Mouse (Mus musculus) embryonic facial prominence, embryonic 10.5 days (tissue): ENCODE measurements around the gene Celf6. TPM values are rescaled to one million over a fixed set of nuclear protein-coding genes. Genes with fewer than 3 reads are reported as not detected.

ENCODE experiments used
- DNase-seq: peaks from one replicate; pipeline ENCODE4 v3.0.0-alpha.2; 2017; ENCODE audit warnings: low spot score
- H3K27ac ChIP-seq: fragments of 300-500 bp; sonication (generic); replicated peaks from 2 replicates; pipeline ENCODE4 v1.5.1; 2016; ENCODE audit warnings: mild to moderate bottlenecking
- H3K27me3 ChIP-seq: fragments of 300-500 bp; sonication (generic); replicated peaks from 2 replicates; pipeline ENCODE4 v1.6.1; 2016; ENCODE audit warnings: low read depth, mild to moderate bottlenecking; ENCODE audit not compliant: poor library complexity, severe bottlenecking
- H3K36me3 ChIP-seq: fragments of 300-500 bp; sonication (generic); replicated peaks from 2 replicates; pipeline ENCODE4 v1.6.1; 2016; ENCODE audit warnings: mild to moderate bottlenecking, moderate library complexity
- H3K4me1 ChIP-seq: fragments of 300-500 bp; sonication (generic); 2 replicates; pipeline ENCODE4 v1.6.1; 2016
- H3K4me3 ChIP-seq: fragments of 300-500 bp; sonication (generic); 2 replicates; pipeline ENCODE4 v1.5.1; 2016; ENCODE audit warnings: mild to moderate bottlenecking, moderate library complexity
- H3K9me3 ChIP-seq: fragments of 300-500 bp; sonication (generic); 2 replicates; pipeline ENCODE4 v1.6.1; 2016; ENCODE audit warnings: mild to moderate bottlenecking
- WGBS: fragments of 180-500 bp; shearing (Covaris S2); methylation state at CpG from one replicate; pipeline ENCODE4 v1.1.7; 2016; 5-methylcytosine and 5-hydroxymethylcytosine counted together
- polyA plus RNA-seq: library from polyadenylated mRNA; unstranded; fragments of >200 nt; fragmentation: Nextera tagmentation; extraction: Ambion mirVana; gene quantifications from 2 replicates; pipeline ENCODE4 v1.2.1, GENCODE M21; 2016

Celf6 gene
- 1.3 TPM in 2 replicates for polyA plus RNA-seq

DNA sequence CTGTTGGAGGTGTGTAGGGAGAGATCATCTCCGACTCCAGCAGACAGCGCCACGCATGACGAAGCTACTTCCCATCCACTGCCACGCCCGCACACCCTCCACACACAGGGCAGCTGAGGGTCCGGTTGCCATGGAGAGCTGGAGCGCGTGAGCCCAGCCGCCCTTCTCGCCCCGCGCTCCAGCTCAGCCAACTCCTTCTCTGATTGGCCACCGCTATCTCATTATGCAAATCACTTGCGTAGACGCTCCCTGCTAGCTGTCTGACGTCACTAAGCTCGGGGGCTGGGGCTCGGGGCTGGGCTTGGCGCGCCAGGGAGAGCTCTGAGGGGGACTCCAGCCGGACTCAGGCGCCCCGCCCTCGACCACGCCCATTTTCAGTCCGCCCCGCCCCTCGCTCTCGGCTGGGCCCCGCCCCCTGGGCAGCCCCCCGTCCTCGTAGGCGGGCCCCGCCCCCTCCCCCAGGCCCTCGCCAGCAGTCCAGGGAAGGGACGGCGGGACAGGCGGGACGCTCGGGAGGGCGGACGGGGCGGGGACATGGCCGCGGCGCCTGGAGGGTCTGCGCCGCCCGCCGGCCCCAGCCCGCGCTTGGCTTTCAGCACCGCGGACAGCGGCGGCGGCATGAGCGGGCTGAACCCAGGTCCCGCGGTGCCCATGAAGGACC lies at the start of gene Celf6:
Celf6 (plus strand) TSS at position 74 of the 661 bp plus-strand sequence.
- peak; percentile 100 for DNase-seq
- Histone ChIP-seq H3K4me3 (peak within 1 kb of the TSS; percentile 53), H3K36me3 (no peaks in the 10 kb centered on the region), H3K9me3 (no peaks in the 10 kb centered on the region), H3K27me3 (peaks cover 55% of the 10 kb centered on the region), H3K27ac (peak within 1 kb of the TSS; percentile 62; the same call in 1 of the 2 replicates), H3K4me1 (peaks cover 17% of the 10 kb centered on the region)
- WGBS = under 1% methylated on average over 61 of the region's 61 CpGs

DNA sequence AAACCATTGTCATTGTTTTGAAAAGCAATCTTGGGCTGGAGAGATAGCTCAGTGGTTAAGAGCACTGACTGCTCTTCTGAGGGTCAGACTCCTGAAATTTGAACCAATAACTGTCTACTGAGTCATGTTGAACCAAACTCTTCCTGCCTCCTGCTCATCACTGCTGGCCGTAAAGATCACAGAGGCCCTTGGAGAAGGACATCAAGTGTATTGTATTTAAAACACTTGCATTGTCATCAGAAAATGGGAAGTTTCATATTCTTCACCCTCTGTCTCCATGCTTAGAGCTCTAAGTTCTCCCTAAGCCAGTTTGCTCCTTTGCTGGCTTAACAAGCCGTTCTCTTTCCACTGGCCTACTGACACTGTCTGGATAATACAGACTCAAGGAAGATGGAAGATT lies 49.4 kb upstream of the Celf6 start:
- H3K4me1 ChIP-seq = 0 out of 2 replicates have a peak, but pooled peaks cover 6% of the 10 kb centered on the region
- no peak overlapping the region for H3K4me3 ChIP-seq
- WGBS = 84% methylated on average over 2 of the region's 2 CpGs
- H3K27ac ChIP-seq = no peak overlapping the region
- H3K9me3 ChIP-seq = no peaks in the 10 kb centered on the region
- no peaks in the 10 kb centered on the region for H3K36me3 ChIP-seq
- no peaks in the 10 kb centered on the region for H3K27me3 ChIP-seq
- no peak for DNase-seq

DNA sequence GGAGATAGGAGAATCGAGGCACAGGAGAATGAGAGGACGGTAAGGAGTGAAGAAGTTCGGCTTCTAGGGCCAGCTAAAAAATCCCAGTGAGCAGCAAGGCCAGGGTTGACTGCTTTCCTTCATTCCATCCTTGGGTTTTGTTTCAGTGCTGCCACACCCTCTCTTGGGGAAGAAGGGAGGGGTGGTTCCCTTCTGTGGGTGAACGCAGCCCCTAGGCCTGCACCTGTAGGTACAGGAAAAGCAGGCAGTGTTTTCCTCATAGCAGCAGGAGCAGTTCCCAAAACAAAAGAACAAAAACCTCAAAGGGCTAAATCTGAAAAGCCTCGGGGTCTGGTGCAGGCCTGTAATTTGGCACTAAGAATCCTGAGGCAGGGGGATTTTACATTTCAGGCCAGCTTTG lies 46.1 kb upstream of the Celf6 start:
- 0 out of 2 replicates have a peak, but pooled peaks cover 6% of the 10 kb centered on the region for H3K4me1 ChIP-seq
- H3K9me3 ChIP-seq = no peaks in the 10 kb centered on the region
- H3K27me3 ChIP-seq = no peaks in the 10 kb centered on the region
- no peak overlapping the region for H3K27ac ChIP-seq
- DNase-seq = no peak
- 19% methylated on average over 5 of the region's 5 CpGs for WGBS
- H3K4me3 ChIP-seq = no peak overlapping the region
- H3K36me3 ChIP-seq = no peaks in the 10 kb centered on the region

DNA sequence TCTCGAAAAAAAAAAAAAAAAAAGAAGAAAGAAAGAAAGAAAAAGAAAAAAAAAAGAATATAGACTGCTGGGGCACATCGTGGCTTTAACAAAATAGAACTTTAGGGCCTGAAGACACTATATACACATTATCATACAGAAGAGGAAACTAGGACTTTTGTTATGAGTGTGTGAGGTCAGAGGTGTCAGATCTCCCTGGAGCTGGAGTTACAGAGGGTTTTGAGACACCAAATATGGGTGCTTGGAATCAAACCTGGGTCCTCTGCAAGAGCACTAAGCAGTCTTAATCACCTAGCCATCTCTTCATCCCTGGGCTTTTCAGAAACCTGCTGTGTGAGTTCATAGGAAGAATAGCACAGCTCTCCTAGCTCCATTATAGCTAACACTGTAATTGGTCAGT lies 44.3 kb upstream of the Celf6 start:
- H3K4me1 ChIP-seq = 0 out of 2 replicates have a peak, but pooled peaks cover 6% of the 10 kb centered on the region
- no peaks in the 10 kb centered on the region for H3K27me3 ChIP-seq
- no peak for DNase-seq
- H3K27ac ChIP-seq = no peak overlapping the region
- 83% methylated on average over 2 of the region's 2 CpGs for WGBS
- no peaks in the 10 kb centered on the region for H3K9me3 ChIP-seq
- no peaks in the 10 kb centered on the region for H3K36me3 ChIP-seq
- no peak overlapping the region for H3K4me3 ChIP-seq

DNA sequence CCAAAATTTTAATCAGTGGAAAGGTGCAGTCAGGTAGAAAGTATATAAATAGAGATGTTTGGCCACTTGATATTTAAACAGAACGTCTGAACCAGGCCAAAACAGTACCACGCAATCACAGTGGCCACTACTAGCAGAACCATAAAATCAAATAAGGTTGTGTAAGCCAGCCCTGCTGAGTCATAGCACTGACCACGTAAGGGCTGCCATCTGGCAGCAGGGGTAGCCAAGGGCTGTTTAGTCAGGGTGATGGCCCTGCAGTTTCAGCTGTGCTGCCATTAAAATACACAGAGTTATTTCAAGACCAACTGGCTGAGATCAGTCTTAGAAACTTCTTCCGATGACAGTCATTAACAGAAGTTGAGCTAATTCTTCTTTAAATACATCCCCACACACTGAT lies 43.8 kb upstream of the Celf6 start:
- Histone ChIP-seq H3K4me3 (no peak overlapping the region), H3K9me3 (no peaks in the 10 kb centered on the region), H3K27ac (no peak overlapping the region), H3K27me3 (no peaks in the 10 kb centered on the region), H3K36me3 (no peaks in the 10 kb centered on the region), H3K4me1 (0 out of 2 replicates have a peak, but pooled peaks cover 7% of the 10 kb centered on the region)
- DNase-seq = no peak
- WGBS = 75% methylated on average over 4 of the region's 4 CpGs

DNA sequence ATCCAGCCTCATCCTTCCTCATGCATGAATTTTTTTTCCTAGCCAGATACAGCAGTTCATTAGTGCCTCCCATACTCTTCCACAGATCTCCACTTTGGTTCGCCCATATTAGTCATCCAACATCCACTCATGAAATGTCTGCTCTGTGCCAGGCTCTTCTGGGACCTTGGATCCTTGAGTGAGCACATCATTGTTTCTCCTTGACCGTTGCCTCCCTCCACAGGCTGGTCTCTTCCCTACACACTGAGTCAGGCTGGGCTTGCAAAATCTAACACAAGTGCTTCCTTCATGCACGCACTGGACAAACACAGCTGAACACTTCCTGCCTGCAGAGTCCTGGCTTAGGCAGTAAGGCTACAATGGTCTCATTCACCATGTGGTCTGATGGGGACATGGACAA lies 40.1 kb upstream of the Celf6 start:
- no peaks in the 10 kb centered on the region for H3K27me3 ChIP-seq
- H3K4me1 ChIP-seq = peaks cover 23% of the 10 kb centered on the region
- no peaks in the 10 kb centered on the region for H3K36me3 ChIP-seq
- H3K4me3 ChIP-seq = no peak overlapping the region
- 77% methylated on average over 3 of the region's 3 CpGs for WGBS
- H3K9me3 ChIP-seq = no peaks in the 10 kb centered on the region
- H3K27ac ChIP-seq = no peak overlapping the region
- DNase-seq = no peak

DNA sequence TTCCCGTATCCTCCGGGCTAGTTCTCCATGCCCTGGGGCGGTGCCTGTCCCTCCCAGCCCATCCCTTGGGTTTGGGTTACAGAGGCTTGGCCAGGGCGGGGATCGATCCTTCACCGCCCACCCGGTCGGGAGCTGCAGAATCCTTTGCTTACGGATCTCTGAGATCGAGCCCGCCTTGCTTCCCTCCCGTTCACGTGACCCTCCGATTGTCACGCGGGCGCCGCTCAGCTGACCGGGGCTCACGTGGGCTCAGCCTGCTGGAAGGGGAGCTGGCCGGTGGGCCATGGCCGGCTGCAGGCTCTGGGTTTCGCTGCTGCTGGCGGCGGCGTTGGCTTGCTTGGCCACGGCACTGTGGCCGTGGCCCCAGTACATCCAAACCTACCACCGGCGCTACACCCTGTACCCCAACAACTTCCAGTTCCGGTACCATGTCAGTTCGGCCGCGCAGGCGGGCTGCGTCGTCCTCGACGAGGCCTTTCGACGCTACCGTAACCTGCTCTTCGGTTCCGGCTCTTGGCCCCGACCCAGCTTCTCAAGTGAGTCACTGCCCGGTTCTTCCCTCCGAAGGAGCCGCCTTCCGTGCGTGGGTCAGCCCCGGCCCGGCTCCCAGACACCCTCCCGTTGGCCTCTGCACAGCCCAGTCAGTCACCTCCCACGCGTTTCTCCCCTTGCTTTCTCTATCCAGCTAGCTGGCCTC lies 38.1 kb upstream of the Celf6 start, which contains the start of the genes Hexa and Tmem202:
Hexa (plus strand) TSS at position 100 of the 697 bp plus-strand sequence.
Tmem202 (minus strand) TSS at position 407 of the 697 bp plus-strand sequence.
- WGBS = 6% methylated on average over 55 of the region's 55 CpGs
- Histone ChIP-seq H3K27me3 (no peaks in the 10 kb centered on the region), H3K27ac (peak within 1 kb of the TSS; percentile 77), H3K4me3 (peak within 1 kb of the TSS; percentile 73), H3K9me3 (no peaks in the 10 kb centered on the region), H3K4me1 (peaks cover 23% of the 10 kb centered on the region), H3K36me3 (no peaks in the 10 kb centered on the region)
- DNase-seq = peak; percentile 94

DNA sequence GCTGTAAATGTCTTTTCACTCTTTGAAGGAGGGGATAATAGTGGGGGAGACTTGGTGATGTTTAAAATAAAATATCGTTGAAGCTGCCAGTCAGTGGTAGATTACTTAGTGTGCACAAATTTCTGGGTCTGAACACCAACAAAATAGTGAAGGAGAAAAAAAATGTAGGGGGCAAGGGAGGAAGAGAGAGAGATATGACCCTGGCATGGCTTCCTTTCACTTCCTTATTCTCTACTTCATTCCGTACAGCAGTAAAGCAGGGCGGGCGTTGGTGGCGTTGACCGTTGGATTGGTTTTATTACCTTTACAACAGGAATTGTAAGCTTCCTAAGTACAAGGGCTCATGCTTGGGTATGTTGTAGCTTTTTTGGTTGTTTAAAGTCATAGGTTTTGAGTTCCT lies 36.1 kb upstream of the Celf6 start:
- Histone ChIP-seq H3K9me3 (no peaks in the 10 kb centered on the region), H3K4me3 (no peak overlapping the region)
- WGBS = 97% methylated on average over 6 of the region's 6 CpGs

DNA sequence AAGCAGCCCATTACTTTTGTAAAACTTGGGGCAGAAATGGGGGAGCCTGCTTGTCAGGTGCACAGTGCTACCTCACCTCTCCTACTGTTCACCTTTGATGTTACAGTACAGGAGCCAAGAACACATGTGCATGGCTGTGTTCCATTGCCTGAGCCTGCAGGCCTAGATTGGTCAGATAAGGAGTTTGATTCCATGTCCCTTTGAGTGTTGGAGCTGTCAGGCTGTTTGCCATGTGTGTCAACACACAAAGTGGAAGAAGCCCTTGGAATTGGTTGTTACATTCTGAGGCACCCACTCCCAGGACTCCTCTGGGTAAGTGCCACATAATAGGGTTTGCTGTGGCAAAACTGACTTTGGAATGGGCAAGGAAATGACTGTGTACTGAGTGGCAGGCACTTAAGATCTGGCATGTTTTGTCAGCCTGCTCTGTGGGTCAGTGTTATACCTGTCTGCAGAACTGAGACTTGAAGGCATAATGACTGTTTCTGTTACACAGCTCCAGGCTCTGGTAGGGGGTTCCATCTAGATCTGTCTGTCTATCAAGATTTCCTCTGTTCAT lies 34.9 kb upstream of the Celf6 start:
- H3K27ac ChIP-seq = no peak overlapping the region
- no peak overlapping the region for H3K4me3 ChIP-seq
- H3K36me3 ChIP-seq = peaks cover 11% of the 10 kb centered on the region
- H3K4me1 ChIP-seq = peaks cover 23% of the 10 kb centered on the region
- H3K27me3 ChIP-seq = no peaks in the 10 kb centered on the region
- DNase-seq = no peak
- no peaks in the 10 kb centered on the region for H3K9me3 ChIP-seq

More for the DNA sequence above, 36.1 kb upstream of the Celf6 start:
- no peak for DNase-seq
- Histone ChIP-seq H3K27me3 (no peaks in the 10 kb centered on the region), H3K4me1 (peaks cover 23% of the 10 kb centered on the region), H3K27ac (no peak overlapping the region), H3K36me3 (peaks cover 2% of the 10 kb centered on the region)

DNA sequence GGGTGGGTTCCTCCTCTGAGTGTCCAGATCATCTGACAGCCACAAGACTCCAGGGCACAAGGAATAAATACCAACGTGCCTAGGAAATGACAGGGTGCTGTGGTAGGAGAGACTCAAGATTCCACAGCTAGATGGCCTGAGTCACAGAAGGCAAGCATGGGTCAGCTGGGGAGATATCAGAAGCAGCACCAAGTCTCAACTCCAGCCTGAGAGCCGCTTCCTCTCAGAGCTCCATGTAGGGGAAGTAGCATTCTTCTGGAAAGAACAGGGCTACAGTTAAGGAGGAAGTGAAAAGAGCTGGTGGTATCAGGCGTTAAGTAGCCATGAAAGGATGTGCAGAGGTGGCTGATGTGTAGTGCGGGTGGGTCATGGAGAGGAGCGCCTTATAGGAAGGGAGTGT lies 33.0 kb upstream of the Celf6 start:
- peaks cover 16% of the 10 kb centered on the region for H3K4me1 ChIP-seq
- no peaks in the 10 kb centered on the region for H3K27me3 ChIP-seq
- no peak overlapping the region for H3K27ac ChIP-seq
- H3K36me3 ChIP-seq = peaks cover 16% of the 10 kb centered on the region
- WGBS = 84% methylated on average over 5 of the region's 5 CpGs
- H3K4me3 ChIP-seq = no peak overlapping the region
- no peaks in the 10 kb centered on the region for H3K9me3 ChIP-seq
- no peak for DNase-seq

DNA sequence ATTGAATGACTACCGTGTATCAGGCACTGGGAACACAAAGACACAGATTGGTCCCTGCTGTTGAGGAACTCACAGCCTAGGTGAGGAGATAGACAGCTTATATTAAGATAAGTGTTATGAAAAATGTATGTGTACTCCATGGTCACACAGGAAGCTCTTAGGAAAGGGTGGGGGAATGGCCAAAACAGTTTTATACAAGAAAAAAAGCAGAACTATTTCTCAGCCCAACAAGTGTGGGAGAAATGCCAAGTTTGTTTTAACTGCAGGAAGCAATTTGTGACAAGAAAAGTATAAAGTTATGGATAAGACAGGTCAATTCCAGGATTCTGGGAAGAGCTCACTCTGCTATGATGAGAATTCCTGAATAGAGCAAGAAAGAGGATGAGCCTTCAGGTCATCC lies 29.8 kb upstream of the Celf6 start:
- Histone ChIP-seq H3K36me3 (peaks cover 22% of the 10 kb centered on the region), H3K4me1 (no peaks in the 10 kb centered on the region), H3K27ac (no peak overlapping the region), H3K9me3 (no peaks in the 10 kb centered on the region), H3K27me3 (no peaks in the 10 kb centered on the region), H3K4me3 (no peak overlapping the region)
- no peak for DNase-seq
- 94% methylated on average over 1 of the region's 1 CpGs for WGBS

DNA sequence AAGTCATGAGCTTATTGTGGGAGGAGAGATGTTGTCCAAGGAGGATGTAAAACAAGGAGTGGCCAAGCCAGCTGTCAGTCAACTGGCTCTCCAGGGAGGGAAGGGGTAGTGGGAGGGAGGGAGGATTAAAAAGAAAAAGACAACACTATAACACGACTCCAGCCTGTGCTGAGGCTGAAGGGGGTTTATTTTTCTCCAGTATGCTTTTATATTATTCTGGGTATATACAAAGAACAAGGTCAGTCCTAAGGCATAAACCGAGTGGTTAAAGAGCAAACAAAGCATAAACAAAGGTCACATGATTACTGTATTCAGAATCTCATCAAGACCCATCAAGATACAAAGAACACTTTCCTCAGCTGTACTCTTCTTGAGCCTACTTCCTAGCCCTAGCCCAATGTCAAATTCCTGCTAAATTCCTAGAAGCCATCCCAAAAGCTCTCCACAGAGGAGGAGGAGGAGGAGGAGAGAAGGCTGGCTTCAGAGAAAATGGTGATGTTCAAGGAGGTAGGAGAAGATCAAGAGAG lies 28.7 kb upstream of the Celf6 start:
- Histone ChIP-seq H3K27me3 (no peaks in the 10 kb centered on the region), H3K9me3 (no peaks in the 10 kb centered on the region), H3K4me1 (no peaks in the 10 kb centered on the region), H3K27ac (no peak overlapping the region), H3K36me3 (peaks cover 25% of the 10 kb centered on the region), H3K4me3 (no peak overlapping the region)
- WGBS = 65% methylated on average over 2 of the region's 2 CpGs
- no peak for DNase-seq
